Mouse (Mus musculus): ENCODE results near the gene Eipr1.
"Not testable (repeated sequence)": the region's sequence is repeated elsewhere in the genome, so short reads cannot be mapped to it uniquely, and the experiment has no call there.

- not testable (repeated sequence) for TF ChIP-seq CTCF, EP300 (IDR thresholded peaks at IDR 0.05; ENCODE audit: low read depth)
These were observed 162.5 kb downstream of the Eipr1 start for GRCm38 (mm10) chr12:28914056-28914455.
